Mouse (Mus musculus) layer of hippocampus, adult 18-20 months (tissue): ENCODE results near the gene Krt31. TPM values are rescaled to one million over a fixed set of nuclear protein-coding genes. Genes with fewer than 3 reads are reported as not detected.

Experiments
- DNase-seq, 2 experiments: peaks; one replicate each; pipeline ENCODE4 v3.0.0; 2022; ENCODE audit warnings: low spot score in 2 of 2
- long read RNA-seq: library from polyadenylated mRNA; stranded (forward); transcript quantifications from one replicate; pipeline ENCODE4 v2.0.0, GENCODE M21; 2021
- total RNA-seq, 2 experiments: library from RNA; stranded (reverse); gene quantifications; 2 replicates each; pipeline ENCODE4 v1.2.3; 2021

Krt31 gene
- not detected for total RNA-seq
- long read RNA-seq, result 0 reads

DNA sequence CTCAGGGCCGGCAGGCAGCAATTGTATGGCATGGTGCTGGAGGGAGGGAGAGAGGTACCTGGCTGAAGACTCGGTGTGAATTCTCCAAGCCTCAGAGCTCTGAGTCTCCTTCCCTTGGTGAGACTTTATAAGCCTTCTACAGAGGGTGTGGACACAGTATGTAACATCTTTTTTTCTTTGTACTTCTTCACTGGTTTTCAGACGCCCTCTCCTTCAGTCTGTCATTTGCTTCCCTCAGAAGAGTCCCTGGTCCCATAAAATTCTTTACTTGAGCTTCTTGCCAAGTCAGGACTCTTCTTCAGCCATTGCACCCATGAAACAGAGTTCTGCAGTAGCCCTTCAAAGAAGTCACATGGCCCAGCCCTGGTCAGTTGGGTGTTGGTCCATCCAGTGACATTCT, at the start of gene Krt31:
Krt31 (minus strand) TSS at position 101 of the 400 bp plus-strand sequence.
- no peak for DNase-seq

- DNase-seq, result no peak
Measured at GRCm38 (mm10) chr11:100097819-100098218, 47.5 kb upstream of the Krt31 start.

DNA sequence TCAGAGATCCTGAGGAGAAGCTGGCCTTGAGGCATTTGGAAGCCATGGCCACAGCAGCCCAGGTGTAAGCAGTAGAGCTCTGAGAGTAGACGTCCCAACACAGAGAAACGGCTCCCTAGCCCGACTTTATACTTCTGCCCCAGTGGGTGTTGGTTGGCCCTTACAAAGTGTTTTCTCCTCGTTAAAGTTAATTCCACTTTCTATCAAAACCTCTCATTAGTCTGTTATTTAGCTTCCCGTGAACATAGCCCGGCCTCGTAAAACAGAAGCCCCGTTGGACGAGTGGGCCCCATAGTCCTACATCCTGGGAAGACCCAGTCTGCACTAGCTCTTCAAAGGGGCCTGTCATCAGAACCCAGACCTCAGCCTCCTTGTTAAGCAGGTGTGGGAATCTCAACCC, 45.8 kb upstream of the Krt31 start, which contains the start of gene Krt35:
Krt35 (minus strand) TSS at position 101 of the 400 bp plus-strand sequence.
- DNase-seq, result no peak

DNA sequence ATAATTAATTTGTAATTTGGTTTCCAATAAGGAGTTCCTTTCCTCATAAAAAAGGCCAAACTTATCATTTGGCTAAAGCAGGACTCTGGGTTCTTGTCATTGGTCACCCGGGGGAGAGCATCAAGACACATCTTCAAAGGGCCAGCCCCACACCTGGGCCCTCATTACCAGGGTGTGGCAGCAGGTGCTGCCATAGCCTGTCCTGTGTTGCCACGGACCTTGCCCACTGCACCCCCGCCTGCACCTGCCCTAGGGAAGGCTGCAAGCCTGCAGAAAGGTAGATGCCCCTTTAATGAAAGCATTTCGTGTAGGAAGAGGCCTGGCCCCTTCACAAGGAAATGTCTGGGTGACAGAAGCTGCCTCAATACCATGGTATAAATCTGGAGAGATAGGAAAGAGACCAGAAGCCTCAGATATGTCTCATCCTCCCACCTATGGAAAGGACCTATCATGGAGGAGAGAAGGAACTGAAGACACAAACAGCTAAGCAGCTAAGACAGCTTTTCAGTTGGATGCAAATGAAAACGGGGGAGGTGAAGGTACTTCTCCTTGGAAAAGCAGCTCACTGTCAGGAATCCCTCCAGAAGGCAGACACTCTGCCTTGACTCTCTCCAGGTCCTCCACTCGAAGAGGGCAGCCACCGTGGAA, 38.2 kb upstream of the Krt31 start:
- DNase-seq, result no peak

DNA sequence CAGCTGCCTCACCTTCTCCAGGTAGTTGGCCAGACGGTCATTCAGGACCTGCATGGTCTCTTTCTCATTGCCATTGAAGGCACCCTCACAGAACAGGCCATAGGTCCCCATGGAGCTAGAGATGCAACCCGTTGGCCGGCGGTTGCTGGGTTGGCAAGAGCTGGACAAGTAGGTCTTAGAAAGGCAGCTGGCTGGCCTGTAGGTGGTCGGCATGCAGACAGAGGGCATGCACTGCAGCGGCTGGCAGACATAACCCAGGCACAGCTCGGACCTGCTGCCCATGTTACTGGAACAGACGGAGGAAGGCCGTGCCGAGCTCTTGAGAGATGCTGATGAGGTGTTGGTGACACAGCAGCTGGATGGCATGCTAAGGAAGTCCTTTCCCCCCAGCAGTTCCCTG, 37.5 kb upstream of the Krt31 start, which contains the start of gene Krt32:
Krt32 (minus strand) TSS at position 366 of the 400 bp plus-strand sequence.
- no peak for DNase-seq

DNA sequence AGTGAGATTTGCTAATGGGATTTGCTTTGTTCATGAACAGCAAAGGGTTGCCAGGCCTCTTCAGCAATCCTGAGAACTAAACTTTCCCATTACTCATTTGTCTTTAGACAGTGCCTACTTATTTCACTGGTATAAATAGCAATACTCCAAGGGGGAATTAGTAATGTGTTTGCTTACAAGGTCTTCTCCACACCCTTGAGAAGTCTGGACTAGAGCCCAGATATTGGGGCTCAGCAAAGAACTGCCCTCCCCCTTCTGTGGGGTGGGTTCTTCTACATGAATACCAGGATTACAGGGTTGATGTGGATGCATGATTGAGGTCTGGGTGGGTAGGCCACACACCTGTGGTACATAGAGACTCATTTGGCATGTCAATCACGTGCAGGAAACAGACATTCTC, 23.5 kb upstream of the Krt31 start:
- DNase-seq, result no peak

DNA sequence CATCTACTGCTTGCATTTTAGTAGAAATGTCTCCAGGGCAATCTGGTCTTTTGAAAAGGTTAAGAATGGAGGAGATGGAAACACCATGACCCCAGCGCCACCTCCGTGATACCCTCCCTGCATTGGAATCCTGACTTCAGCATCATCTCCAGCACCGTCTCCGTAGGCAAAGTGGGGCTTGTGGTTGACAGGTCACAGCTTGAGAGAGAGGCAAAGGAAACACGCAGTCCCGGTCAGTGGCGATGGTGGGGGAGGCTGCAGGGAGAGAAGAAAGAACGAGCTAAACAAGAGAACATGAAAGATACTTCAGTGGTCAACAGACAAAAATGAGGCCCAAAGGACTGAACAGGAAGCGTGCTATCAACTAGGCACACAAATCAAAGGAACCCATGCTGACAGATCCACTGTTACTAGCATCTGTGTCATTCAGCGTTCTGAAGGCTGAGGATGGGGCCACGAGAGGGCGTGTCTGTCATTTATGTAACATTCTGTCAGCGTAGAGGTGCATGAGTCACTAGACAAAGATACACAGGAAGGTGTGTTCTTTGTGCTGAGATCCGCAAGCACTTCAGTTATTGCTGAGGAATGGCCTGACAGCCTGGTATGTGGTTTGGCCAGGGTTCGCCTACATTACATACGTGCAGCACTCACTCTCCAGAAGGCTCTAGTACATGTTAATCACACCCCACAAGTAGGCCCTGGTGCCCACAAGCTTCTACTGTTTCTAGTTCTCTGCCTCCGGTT, 17.1 kb upstream of the Krt31 start:
- no peak for DNase-seq

DNA sequence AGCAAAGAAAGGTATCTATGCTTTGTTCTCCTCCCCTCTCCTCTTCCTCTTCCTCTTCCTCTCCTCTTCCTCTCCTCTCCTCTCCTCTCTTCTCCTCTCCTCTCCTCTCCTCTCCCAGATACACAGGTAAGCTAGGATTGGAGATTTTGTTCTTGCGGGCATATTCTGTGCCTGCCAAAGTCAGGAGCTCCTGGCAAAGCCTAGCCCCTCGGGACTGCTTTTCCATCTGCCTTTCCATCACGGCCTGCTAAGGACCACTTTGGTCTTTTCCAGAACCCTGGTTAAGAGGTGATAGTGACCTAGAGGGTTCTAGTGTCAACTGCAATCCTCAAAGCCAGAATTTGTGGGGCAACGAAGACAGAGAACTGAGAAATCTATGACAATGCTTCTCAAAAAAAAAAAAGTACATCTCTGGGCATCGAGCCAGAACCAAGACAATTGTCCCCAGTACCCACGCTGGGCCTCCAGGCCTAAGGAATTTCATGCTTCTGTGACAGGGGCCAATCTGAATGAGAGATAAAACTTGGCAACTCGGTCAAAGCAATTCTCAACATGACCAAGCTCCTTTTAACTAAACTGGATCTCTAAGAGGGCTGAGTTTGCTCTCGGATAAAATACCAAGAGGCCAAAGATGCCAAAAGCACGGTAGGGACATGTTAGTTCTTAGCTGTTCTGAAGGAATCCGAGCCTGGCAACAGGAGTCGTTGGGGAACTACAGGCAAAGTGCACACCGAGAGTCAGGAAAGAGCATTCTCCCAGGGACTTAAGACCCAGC, 16.1 kb upstream of the Krt31 start:
- no peak for DNase-seq

DNA sequence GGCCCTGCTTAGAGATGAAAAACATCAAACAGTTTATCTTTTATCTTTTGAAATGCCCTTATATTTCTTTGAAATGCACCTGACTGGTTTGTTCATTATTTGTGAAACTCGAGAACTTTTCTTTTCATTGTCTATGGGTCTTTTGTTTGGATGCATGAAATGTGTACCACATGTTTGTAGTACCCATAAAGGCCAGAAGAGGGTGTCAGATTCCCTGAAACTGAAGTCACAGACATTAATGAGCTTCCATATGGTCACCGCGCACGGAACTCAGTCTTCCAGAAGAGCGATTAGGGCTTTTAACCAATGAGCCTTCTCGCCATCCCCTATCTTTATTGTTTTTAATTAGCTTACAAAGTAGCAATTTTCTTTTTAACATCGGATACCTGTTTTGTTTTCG, 8.5 kb upstream of the Krt31 start:
- no peak for DNase-seq

- no peak for DNase-seq
Measured at GRCm38 (mm10) chr11:100055686-100056655, 5.6 kb upstream of the Krt31 start.

DNA sequence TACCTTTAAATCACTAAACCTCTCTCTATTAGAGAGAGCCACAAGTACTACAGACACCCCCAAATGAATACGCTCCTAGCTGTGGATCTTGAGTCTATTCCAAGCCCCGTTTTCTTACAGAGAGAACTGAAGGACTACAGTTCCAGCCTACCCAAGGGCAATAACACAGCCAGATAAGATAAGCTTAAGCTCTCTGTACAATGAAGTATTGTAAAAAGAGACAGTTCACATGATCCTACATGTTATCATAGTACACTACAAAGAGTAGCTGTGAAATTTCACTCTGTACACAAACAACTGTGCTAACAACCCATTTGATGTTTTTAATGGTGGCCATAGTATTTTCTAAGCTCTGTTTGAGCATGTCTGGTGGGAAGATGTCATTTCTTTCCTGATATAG, 3.2 kb downstream of the Krt31 start:
- no peak for DNase-seq

DNA sequence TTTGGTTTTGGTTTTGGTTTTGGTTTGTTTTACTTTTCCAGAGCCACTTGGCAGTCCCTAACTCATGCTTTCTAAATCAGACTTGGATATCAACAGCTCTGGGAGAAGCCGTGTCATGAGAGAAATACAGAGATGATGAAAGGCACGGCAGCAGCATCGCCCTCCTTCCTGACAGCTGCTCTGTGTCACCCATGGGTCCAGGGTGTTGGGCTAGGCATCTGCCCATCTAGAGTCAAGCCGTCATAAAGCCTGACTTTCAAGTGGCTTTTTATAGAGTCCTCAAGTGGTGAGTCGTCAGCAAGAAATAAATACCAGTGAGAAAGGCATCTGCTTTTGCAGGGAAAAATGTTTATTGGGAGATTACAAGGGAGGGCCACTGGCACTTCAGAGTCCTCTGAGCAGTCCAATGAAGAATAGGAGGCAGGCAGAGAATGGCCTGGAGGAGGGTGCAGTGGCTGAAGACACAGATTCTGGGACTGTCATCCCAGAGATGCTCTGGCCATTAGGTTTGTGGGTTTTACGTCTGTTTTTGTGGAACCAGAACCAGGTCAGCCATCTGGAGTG, 4.0 kb downstream of the Krt31 start:
- DNase-seq, result no peak

DNA sequence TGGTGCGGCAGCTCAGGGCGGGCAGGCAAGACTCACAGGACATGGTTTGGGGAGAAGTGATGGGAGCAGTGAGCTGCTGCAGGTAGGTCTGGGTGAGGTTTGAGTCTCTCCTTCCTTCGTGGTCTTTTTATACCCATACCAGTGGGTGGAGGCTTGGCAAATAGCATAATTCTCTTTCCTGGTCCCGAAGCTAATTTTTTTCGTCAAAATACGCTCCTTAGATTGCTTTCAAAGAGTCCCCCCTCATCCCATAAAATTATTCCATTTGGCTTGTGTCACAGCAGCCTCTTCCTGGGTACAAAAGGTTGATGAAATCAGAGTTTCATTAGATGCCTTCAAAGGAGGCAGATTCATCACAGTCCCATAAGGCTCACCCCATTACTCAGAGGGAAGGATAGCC, 8.9 kb downstream of the Krt31 start, which contains the start of gene Krt34:
Krt34 (minus strand) TSS at position 101 of the 400 bp plus-strand sequence.
- no peak for DNase-seq

- DNase-seq, result no peak
Measured at GRCm38 (mm10) chr11:100029768-100030167, 20.6 kb downstream of the Krt31 start, which contains the start of gene Krt33b. Gene Krt33b (minus strand): TSS chr11:100029868.

GRCm38 (mm10) chr11:100021438-100021837, 28.9 kb downstream of the Krt31 start:
- DNase-seq, result no peak

DNA sequence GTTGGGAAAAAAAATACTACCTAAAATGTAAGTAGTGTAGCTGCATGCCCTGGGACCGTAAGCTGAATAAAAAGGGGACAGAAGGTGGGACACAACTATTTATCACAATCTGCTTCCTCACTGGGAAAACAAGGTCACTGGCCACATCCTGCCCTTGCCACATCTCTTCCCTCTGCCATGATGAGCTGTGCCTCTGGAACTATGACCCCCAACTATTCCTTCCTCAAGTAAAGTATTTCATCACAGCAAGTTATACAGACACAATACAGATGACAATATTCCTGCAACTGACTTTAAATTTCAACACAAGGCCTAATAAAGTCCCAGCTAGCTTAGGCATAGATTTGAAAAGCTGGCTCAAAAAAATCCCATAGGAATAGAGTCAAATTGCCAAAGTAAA, 30.9 kb downstream of the Krt31 start:
- no peak for DNase-seq

DNA sequence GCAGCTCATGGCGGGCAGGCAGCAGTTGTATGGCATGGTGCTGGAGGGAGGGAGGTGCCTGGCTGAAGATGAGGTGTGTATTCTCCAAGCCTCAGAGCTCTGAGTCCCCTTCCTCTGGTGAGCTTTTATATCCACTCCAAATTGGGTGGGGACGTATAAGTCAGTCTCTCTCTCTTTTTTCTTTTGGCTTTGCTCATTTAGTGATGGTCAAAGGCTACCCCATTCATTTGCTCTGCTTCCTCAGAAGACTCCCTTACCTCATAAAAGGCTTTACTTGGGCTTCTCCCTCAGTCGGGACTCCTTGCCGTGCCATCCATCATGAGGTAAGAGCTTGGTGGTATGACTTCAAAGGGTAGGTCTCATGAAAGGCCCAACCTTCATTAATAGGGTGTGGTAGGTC, 34.2 kb downstream of the Krt31 start, which contains the start of gene Krt33a:
Krt33a (minus strand) TSS at position 101 of the 400 bp plus-strand sequence.
- DNase-seq, result no peak

GRCm38 (mm10) chr11:100013691-100014171, 36.6 kb downstream of the Krt31 start:
- no peak for DNase-seq

DNA sequence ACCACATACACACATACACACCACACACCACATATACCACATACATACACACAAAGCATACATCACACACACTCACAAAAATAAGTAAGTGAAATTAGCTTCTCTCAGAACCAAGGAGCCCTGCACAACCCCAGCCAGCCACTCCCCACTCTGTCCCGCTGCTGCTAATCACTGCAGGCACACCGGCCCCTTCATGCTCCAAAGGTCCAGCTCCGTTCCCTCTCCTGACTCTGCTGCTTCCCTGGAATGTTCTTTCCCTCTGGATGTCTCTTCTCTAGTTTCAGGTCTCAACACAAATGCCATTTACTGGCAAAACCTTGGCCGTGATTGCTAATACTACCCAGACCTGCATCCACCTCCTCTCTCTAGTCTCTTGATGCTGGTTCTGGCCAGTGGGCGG, 39.7 kb downstream of the Krt31 start:
- no peak for DNase-seq

DNA sequence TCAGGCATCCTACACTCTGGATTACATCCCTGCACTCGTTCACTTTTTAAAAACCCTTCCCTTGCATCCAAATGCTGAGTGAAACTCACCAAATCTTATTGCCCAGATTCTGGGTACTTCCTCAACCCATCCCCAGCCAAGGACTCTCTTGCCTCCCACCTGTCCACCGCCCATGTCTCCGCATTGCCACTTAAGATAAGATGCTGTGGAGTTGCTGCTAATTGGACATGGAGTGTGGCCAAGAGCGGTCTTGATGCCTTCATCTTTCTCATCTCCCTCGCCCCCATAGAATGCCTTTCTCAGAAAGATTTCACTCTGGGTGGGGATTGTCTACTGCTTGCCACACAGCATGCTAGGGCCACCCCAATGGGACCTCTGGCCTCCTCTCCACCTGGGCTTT, 42.0 kb downstream of the Krt31 start:
- no peak for DNase-seq
